Mouse (Mus musculus) intestine, embryonic 15.5 days (tissue): ENCODE measurements around the gene Gdf5. TPM values are rescaled to one million over a fixed set of nuclear protein-coding genes. Genes with fewer than 3 reads are reported as not detected.

Experiments used
- ATAC-seq: fragments of 200-750 bp; cut with Nextera tagmentation; 2 replicates; pipeline ENCODE4 v1.8.0; 2017; ENCODE audit warnings: moderate TSS enrichment, moderate library complexity
- H3K27ac ChIP-seq: fragments of 300-500 bp; sonication (generic); 2 replicates; pipeline ENCODE4 v1.5.1; 2015; ENCODE audit warnings: mild to moderate bottlenecking, inconsistent platforms
- H3K27me3 ChIP-seq: fragments of 300-500 bp; sonication (generic); replicated peaks from 2 replicates; pipeline ENCODE4 v1.6.1; 2015; ENCODE audit warnings: inconsistent platforms
- H3K36me3 ChIP-seq: fragments of 300-500 bp; sonication (generic); 2 replicates; pipeline ENCODE4 v1.6.1; 2015; ENCODE audit warnings: inconsistent platforms
- H3K4me1 ChIP-seq: fragments of 300-500 bp; sonication (generic); replicated peaks from 2 replicates; pipeline ENCODE4 v1.6.1; 2015; ENCODE audit warnings: inconsistent platforms
- H3K4me2 ChIP-seq: fragments of 300-500 bp; sonication (generic); replicated peaks from 2 replicates; pipeline ENCODE4 v1.6.1; 2015; ENCODE audit warnings: mild to moderate bottlenecking, inconsistent platforms
- H3K4me3 ChIP-seq: fragments of 300-500 bp; sonication (generic); replicated peaks from 2 replicates; pipeline ENCODE4 v1.5.1; 2015; ENCODE audit warnings: inconsistent platforms
- H3K9ac ChIP-seq: fragments of 300-500 bp; sonication (generic); 2 replicates; pipeline ENCODE4 v1.6.1; 2015; ENCODE audit warnings: inconsistent platforms
- H3K9me3 ChIP-seq: fragments of 300-500 bp; sonication (generic); 2 replicates; pipeline ENCODE4 v1.6.1; 2016; ENCODE audit warnings: inconsistent platforms
- WGBS: fragments of 180-500 bp; shearing (Covaris S2); methylation state at CpG from one replicate; pipeline ENCODE4 v1.1.7; 2015; 5-methylcytosine and 5-hydroxymethylcytosine counted together
- polyA plus RNA-seq: library from polyadenylated mRNA; unstranded; fragments of >200 nt; fragmentation: Nextera tagmentation; extraction: Ambion mirVana; gene quantifications from 2 replicates; pipeline ENCODE4 v1.2.1, GENCODE M21; 2015

Gene Gdf5
- 1.2 TPM in 2 replicates for polyA plus RNA-seq

DNA sequence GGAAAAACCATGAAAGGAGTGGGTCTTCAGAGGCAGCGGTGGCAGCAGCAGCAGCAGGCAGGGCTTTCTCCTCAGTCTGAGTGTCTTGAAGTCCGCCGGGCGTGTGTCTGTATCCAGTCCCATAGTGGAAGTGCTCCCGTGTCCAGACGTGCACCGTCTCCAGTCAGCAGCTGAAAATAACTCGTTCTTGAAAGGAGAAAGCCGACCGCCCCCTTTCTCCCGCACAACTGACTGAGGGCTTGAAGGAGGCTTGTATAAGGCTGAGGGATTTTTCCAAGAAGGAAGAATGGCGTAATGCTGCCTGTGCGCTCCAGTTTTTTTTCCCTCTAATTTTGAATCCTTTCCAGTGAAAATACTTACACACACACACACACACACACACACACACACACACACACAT lies at the start of gene Gdf5:
Gene Gdf5, minus strand, starts transcription at position 244 of the 400 bp plus-strand sequence.
- Histone ChIP-seq H3K36me3 (no peaks in the 10 kb centered on the region), H3K4me2 (peak within 1 kb of the TSS; percentile 39), H3K9ac (no peak within 1 kb of the TSS), H3K27ac (no peak within 1 kb of the TSS), H3K4me3 (no peak within 1 kb of the TSS), H3K9me3 (no peaks in the 10 kb centered on the region), H3K4me1 (peaks cover 12% of the 10 kb centered on the region), H3K27me3 (no peaks in the 10 kb centered on the region)
- ATAC-seq = no peak
- 37% methylated on average over 13 of the region's 13 CpGs for WGBS

- Histone ChIP-seq H3K27ac (peak overlapping the region; percentile 58; the same call in 1 of the 2 replicates), H3K4me3 (no peak overlapping the region), H3K4me2 (no peak overlapping the region), H3K9me3 (no peaks in the 10 kb centered on the region), H3K4me1 (no peaks in the 10 kb centered on the region), H3K9ac (no peak overlapping the region), H3K36me3 (peaks cover 66% of the 10 kb centered on the region), H3K27me3 (no peaks in the 10 kb centered on the region)
- peak; percentile 92 for ATAC-seq
- WGBS = 80% methylated on average over 14 of the region's 14 CpGs
These were observed 46.7 kb upstream of the Gdf5 start for GRCm38 (mm10) chr2:155991863-155992321.

GRCm38 (mm10) chr2:155991151-155991550 lies 46.0 kb upstream of the Gdf5 start:
- H3K27me3 ChIP-seq = no peaks in the 10 kb centered on the region
- H3K9me3 ChIP-seq = no peaks in the 10 kb centered on the region
- no peak overlapping the region for H3K4me3 ChIP-seq
- H3K9ac ChIP-seq = no peak overlapping the region
- H3K27ac ChIP-seq = 0 out of 2 replicates have a peak overlapping the region, but pooled peaks have one; percentile 58
- no peak for ATAC-seq
- peaks cover 58% of the 10 kb centered on the region for H3K36me3 ChIP-seq
- H3K4me1 ChIP-seq = no peaks in the 10 kb centered on the region
- WGBS = 92% methylated on average over 10 of the region's 10 CpGs
- no peak overlapping the region for H3K4me2 ChIP-seq

DNA sequence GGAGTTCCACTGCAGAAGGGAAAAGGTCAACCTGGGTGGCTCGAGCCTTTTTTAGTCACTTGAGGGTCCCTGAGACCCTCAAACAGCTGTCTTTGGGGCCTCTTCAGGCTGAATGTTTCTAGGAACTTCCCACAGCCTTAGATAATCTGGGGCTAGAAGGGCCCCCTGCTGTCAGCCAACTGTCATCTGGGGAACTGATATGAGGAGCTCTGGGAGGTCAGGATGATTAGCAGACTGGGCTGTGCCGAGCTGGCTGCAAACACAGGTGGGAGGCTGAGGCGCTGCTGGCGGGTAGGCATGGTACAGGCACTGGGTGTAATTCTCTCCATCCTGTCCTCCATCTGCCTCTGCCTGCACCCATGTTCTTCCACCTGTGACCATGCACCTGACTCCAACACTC lies 43.9 kb upstream of the Gdf5 start:
- Histone ChIP-seq H3K4me1 (no peaks in the 10 kb centered on the region), H3K36me3 (peaks cover 51% of the 10 kb centered on the region), H3K4me2 (no peak overlapping the region), H3K27me3 (no peaks in the 10 kb centered on the region), H3K4me3 (no peak overlapping the region), H3K9ac (no peak overlapping the region), H3K9me3 (no peaks in the 10 kb centered on the region), H3K27ac (no peak overlapping the region)
- 49% methylated on average over 4 of the region's 4 CpGs for WGBS
- peak; percentile 64 for ATAC-seq

GRCm38 (mm10) chr2:155987131-155987530 lies 42.0 kb upstream of the Gdf5 start:
- H3K9me3 ChIP-seq = no peaks in the 10 kb centered on the region
- no peak overlapping the region for H3K4me2 ChIP-seq
- no peak overlapping the region for H3K4me3 ChIP-seq
- no peak overlapping the region for H3K9ac ChIP-seq
- no peaks in the 10 kb centered on the region for H3K27me3 ChIP-seq
- peaks cover 48% of the 10 kb centered on the region for H3K36me3 ChIP-seq
- no peak for ATAC-seq
- H3K4me1 ChIP-seq = no peaks in the 10 kb centered on the region
- WGBS = 93% methylated on average over 6 of the region's 6 CpGs
- H3K27ac ChIP-seq = no peak overlapping the region

- WGBS = 95% methylated on average over 7 of the region's 7 CpGs
- no peak for ATAC-seq
- H3K9me3 ChIP-seq = no peaks in the 10 kb centered on the region
- no peak overlapping the region for H3K27ac ChIP-seq
- no peak overlapping the region for H3K9ac ChIP-seq
- H3K36me3 ChIP-seq = peaks cover 45% of the 10 kb centered on the region
- no peaks in the 10 kb centered on the region for H3K27me3 ChIP-seq
- no peak overlapping the region for H3K4me2 ChIP-seq
- H3K4me3 ChIP-seq = no peak overlapping the region
- H3K4me1 ChIP-seq = no peaks in the 10 kb centered on the region
These were observed 40.6 kb upstream of the Gdf5 start for GRCm38 (mm10) chr2:155985776-155986175.

DNA sequence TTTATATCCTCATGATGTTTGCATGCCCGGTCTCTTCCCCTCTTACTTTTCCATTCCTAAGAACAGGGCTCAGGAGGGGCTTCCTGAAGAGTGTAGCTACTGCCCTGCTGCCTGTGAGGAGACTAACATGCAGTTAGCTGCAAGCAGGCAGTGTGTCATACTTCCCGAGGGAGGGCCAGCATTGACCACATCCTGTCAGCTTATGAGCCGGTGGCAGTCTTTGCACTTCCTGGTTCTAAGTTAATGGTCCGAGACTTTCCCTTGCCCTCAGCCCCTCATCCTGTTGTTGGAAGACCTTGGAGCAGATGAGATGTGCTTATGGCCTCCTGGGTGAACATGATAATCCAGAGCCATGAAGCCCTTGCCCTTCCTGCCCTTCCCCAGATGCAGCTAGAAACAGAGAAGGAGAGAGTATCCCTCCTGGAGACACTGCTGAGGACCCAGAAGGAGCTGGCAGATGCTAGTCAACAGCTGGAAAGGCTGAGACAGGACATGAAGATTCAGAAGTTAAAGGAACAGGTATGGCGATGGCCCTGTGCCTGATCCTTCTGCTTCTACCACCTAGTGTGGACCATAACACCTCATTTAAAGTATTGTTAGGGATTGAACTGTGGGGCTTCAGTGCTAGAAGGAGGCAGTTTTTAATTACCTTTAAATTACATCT lies 34.3 kb upstream of the Gdf5 start:
- peaks cover 51% of the 10 kb centered on the region for H3K36me3 ChIP-seq
- no peak overlapping the region for H3K4me2 ChIP-seq
- H3K27me3 ChIP-seq = no peaks in the 10 kb centered on the region
- no peaks in the 10 kb centered on the region for H3K9me3 ChIP-seq
- no peak overlapping the region for H3K27ac ChIP-seq
- WGBS = 79% methylated on average over 5 of the region's 5 CpGs
- no peaks in the 10 kb centered on the region for H3K4me1 ChIP-seq
- no peak overlapping the region for H3K4me3 ChIP-seq
- no peak for ATAC-seq
- no peak overlapping the region for H3K9ac ChIP-seq

DNA sequence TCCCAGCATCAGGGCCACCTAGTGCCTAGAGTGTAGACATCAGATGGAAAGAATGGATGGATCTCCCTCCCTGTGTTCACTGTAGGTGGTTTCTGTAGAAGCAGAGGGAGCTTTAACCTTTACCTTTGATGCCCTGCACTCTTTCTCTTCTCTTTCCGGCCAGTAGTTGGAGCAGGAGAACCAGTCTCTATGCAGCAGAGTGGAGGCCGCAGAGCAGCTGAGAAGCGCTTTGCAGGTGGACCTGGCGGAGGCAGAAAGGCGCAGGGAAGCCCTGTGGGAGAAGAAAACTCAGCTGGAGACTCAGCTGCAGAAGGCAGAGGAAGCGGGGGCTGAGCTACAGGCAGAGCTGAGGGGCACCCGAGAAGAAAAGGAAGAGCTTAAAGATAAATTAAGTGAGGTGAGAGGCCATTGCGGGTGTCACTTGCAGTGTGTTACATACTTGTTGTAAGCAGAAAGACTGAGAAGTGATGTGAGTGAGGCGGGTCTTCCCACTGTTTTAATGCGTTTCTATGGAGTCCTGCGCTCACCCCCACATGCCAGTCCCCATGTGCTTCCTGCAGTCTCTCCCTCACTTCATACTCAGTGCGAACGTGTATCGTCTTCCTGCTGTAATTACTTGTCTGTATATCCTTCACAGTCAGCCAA lies 29.0 kb upstream of the Gdf5 start:
- 83% methylated on average over 14 of the region's 14 CpGs for WGBS
- H3K4me1 ChIP-seq = no peaks in the 10 kb centered on the region
- no peak overlapping the region for H3K27ac ChIP-seq
- no peak for ATAC-seq
- H3K9ac ChIP-seq = no peak overlapping the region
- H3K4me3 ChIP-seq = no peak overlapping the region
- peaks cover 54% of the 10 kb centered on the region for H3K36me3 ChIP-seq
- H3K9me3 ChIP-seq = no peaks in the 10 kb centered on the region
- no peak overlapping the region for H3K4me2 ChIP-seq
- no peaks in the 10 kb centered on the region for H3K27me3 ChIP-seq

- WGBS = 67% methylated on average over 6 of the region's 6 CpGs
- Histone ChIP-seq H3K4me3 (no peak overlapping the region), H3K36me3 (peaks cover 56% of the 10 kb centered on the region), H3K27me3 (no peaks in the 10 kb centered on the region), H3K27ac (no peak overlapping the region), H3K4me1 (no peaks in the 10 kb centered on the region), H3K4me2 (no peak overlapping the region), H3K9me3 (no peaks in the 10 kb centered on the region), H3K9ac (no peak overlapping the region)
- peak; percentile 84 for ATAC-seq
These were observed 28.2 kb upstream of the Gdf5 start for GRCm38 (mm10) chr2:155973348-155973747.

DNA sequence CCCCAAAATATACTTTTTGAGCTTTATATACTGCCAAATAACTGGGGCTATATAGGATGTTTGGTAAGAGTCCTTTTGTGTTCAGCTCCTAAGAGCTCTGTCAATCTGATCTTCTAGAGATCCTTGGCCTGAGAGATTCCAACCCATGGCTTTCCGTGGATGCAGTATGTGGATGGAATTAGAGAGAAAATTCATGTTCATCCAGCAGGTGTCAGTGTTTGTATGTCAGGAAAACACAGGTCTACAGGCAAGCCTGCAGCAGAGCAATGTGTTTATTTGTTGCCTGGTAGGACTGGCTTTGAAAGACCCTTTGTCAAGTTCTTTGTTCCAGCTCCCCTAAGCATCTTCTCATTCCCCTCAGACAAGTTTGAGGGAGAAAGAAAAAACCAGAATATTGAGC lies 17.8 kb upstream of the Gdf5 start:
- Histone ChIP-seq H3K36me3 (peaks cover 27% of the 10 kb centered on the region), H3K9me3 (no peaks in the 10 kb centered on the region), H3K4me2 (no peak overlapping the region), H3K27me3 (no peaks in the 10 kb centered on the region), H3K27ac (no peak overlapping the region), H3K4me3 (no peak overlapping the region), H3K4me1 (no peaks in the 10 kb centered on the region), H3K9ac (no peak overlapping the region)
- 36% methylated on average over 1 of the region's 1 CpGs for WGBS
- no peak for ATAC-seq

- Histone ChIP-seq H3K4me2 (no peak overlapping the region), H3K9me3 (no peaks in the 10 kb centered on the region), H3K4me1 (no peaks in the 10 kb centered on the region), H3K36me3 (peaks cover 17% of the 10 kb centered on the region), H3K27me3 (no peaks in the 10 kb centered on the region), H3K4me3 (no peak overlapping the region), H3K9ac (no peak overlapping the region), H3K27ac (no peak overlapping the region)
- 78% methylated on average over 10 of the region's 10 CpGs for WGBS
- ATAC-seq = no peak
These were observed 16.7 kb upstream of the Gdf5 start for GRCm38 (mm10) chr2:155961862-155962261.

GRCm38 (mm10) chr2:155959981-155960380 lies 14.8 kb upstream of the Gdf5 start:
- Histone ChIP-seq H3K4me1 (no peaks in the 10 kb centered on the region), H3K9me3 (no peaks in the 10 kb centered on the region), H3K4me3 (no peak overlapping the region), H3K36me3 (peaks cover 7% of the 10 kb centered on the region), H3K9ac (no peak overlapping the region), H3K4me2 (no peak overlapping the region), H3K27ac (no peak overlapping the region), H3K27me3 (no peaks in the 10 kb centered on the region)
- WGBS = 79% methylated on average over 5 of the region's 5 CpGs
- ATAC-seq = no peak
